Mouse (Mus musculus) thymus, adult 2 months (tissue): ENCODE measurements around the gene Zfp444.

Experiments used
- CTCF ChIP-seq: fragments of 200-500 bp; IDR thresholded peaks from 2 replicates; pipeline ENCODE4 v1.5.1; 2012; ENCODE audit warnings: mild to moderate bottlenecking, control low read depth, low read length, moderate library complexity, borderline replicate concordance; ENCODE audit not compliant: control insufficient read depth, poor library complexity, insufficient read depth; ENCODE audit errors: extremely low read depth
- POLR2A ChIP-seq: fragments of 200-500 bp; IDR thresholded peaks from 2 replicates; pipeline ENCODE4 v1.6.1; 2012; ENCODE audit warnings: mild to moderate bottlenecking, low read length, control low read depth, moderate library complexity; ENCODE audit not compliant: control insufficient read depth, poor library complexity, insufficient read depth; ENCODE audit errors: extremely low read depth

DNA sequence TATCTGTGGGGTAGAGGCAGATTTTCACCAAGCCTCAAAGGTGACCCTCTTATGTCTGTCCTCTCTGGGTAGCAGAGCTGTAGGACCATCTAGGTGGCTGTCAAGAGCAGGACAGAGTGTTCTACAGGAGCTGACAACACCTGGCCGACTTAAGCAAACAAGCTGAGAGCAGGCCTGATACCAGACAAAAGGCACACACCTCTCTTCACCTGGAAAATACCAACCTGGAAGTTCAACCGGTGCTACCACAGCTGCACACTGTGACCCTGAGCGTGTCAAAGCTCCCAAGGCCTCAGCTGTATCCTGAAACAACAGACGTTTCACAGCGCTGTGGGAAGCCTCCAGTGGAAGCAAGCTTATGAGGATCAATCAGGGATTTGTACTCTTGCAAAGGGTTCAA, 24.3 kb upstream of the Zfp444 start:
- no peak for TF ChIP-seq CTCF
- no peak for TF ChIP-seq POLR2A
